Mouse (Mus musculus) T-helper 1 cell (primary cell): ENCODE measurements around the gene Dap3.

Source experiments
- in situ Hi-C: fragments of 300-600 bp; cut with MboI, MseI; formaldehyde crosslinking; loops from one replicate; pipeline ENCODE4 v1.15.1; 2025; ENCODE audit warnings: high pct_unique_total_duplicates

Gene Dap3

DNA sequence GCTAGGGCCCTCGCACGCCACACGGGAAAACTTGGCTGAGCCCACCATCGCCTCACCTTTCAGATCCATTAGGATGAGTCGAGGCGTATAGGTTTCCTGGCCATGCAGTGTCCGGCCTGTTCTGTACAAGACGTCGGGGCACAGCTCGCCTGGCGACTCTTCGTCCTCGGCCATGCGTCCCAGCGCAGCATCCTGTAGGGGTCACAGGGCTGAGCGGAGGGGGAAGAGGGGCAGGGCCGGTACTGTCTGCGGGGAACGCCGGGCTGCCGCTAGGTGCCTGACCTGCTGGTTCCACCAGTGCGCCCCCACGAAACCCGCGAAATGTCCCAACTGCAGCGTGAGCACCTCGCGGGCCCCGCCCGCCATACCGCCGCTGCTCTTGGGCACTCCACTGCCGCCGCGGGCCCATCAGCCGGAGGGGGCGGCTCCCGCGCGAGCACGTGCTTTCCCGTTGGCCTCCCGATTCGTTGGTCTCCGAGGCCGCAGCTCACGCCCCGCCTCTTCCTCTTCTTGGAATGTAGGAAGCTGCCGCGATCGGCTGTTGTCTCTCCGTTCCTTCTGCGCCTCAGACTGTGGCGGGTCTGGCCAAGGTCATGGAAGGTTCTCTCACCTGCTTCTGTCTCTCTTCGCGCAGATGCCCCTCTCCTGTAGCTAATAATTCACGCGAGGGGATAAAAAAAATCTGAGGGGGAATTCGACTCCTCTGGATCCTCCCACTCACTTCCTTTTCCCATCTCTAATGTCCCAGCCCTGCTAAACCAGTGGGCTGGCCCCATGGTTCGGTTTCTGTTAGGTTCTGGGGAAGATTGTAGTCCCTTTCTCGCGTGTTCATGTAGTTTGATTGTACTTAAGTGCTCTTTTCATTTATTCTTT, 37.2 kb downstream of the Dap3 start, which contains the start of gene Msto1:
TSS of gene Msto1 (minus strand) at position 489 of the 873 bp plus-strand sequence.
- in situ Hi-C loops = no loop called here

DNA sequence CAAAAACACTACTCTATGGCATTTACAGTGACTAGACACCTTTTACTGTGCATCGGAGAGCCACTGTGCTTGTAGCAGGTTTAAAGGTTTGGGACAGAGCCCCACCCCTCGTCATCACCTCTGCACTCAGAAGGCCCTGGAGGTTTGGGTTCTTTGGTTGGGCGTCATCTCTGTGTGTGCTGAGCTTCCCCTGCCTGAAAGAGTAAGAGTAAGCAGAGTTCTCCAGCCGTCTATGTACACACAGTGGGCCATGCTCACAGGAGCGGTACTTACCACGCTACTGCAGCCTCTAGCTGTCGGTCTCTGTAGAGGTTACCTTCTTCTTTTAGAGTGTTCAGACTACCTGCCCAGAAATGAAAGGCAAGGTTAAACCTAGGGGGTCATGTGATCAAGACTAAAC, 38.4 kb downstream of the Dap3 start:
- in situ Hi-C loops = no loop called here

DNA sequence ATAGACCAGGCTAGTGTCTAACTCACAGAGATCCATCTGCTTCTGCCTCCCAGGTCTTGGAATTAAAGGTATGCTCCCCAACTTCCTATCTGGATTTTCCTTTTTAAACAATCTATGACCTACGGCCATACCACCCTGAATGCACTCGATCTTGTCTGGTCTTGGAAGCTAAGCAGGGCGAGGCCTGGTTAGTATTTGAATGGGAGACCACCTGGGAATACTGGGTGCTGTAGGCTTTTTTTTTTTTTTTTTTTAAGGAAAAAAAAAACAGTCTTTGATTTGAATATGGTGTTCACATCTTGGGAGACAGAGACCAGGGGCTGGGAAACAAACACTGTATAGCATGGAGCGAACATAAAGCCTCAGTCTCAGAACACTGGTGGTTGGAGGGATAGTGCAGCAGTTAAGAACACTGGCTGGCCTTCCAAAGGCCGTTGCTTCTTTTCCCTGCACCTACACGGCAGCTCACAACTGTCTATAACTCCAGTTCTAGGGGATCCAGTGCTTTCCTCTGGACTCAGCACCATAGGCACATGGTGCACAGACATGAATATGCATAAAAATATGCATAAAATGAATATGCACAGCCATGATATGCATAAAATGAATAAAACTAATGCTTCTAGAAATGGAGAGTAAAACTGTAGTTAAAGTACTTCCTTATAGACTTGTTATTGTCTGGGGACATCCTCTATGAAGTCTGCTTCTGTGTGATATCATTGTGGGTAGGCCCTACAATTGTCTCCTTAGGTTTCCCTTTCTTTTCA, 44.4 kb downstream of the Dap3 start:
- in situ Hi-C loops = no loop called here

DNA sequence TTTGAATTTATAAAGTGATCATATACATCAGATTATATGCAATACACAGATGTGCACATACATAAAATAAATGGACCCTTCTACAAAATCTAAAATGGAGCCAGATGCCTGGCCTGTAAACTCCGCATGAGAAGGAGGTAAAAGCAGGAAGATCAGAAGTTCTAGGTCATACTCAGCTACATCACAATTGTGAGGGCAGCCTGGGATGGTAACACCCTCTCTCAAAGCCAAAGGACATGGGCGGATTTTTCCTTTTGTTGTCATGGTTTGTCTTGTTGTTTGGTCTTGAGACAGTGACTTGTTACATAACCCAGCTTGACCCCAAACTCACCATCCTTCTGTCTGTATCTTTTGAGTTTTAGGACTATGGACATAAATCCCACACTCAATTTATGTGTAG, 45.2 kb downstream of the Dap3 start:
- in situ Hi-C loops = no loop called here

DNA sequence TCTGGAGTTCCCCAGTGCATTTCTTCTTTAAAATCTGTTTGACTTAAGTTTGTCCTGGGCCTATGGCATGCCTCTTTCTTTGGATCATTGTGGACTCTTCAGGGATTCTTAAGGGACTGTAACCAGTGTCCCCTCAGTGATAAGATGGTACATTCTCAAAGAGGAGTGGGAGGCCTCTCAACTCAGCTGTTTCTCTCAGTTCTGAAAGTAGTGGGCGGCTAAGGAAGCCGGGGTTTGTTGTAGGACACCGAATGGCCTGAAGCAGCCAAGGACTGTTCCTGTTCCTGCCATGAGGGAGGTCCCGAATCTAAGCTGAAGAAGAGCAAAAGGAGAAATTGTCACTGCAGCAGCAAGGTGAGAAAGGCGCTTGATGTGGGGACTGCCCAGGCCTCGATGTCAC, 45.8 kb downstream of the Dap3 start:
- in situ Hi-C loops = no loop called here

DNA sequence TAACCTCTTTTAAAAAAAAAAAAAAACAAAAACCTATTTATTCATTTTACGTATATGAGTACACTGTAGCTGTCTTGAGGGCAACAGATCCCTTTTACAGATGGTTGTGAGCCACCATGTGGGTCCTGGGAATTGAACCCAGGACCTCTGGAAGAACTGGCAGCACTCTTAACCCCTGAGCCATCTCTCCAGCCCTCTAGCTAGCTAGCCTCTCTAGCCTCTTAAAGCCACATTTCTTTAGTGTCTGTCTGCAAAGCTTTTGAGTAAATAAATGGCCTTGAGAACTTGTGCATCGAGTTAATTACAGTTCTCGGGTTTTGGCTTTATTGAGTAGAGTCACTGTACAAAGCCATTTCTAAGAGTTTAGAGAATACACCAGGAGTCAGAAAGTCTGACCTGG, 46.2 kb downstream of the Dap3 start:
- in situ Hi-C loops = loop anchor here (5.0 kb wide), 1 partner anchor 48 kb away; no protein-coding TSS in a partner anchor

DNA sequence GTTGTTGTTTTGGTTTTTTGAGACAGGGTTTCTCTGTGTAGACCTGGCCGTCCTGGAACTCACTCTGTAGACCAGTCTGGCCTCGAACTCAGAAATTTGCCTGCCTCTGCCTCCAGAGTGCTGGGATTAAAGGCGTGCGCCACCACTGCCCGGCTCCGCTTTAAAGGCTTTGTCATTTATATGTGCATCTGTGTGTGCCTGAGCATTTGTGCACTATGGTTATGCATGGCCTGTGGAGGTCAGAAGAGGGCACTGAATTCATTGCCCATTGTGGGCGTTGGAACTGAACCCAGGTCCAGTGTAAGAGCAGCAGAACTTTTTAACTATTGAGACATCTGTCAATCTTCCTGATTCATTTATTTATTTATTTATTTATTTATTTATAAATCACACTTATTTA, 58.0 kb downstream of the Dap3 start:
- in situ Hi-C loops = loop anchor here (5.0 to 25.0 kb wide), 2 partner anchors 81 to 581 kb away; no protein-coding TSS in a partner anchor

DNA sequence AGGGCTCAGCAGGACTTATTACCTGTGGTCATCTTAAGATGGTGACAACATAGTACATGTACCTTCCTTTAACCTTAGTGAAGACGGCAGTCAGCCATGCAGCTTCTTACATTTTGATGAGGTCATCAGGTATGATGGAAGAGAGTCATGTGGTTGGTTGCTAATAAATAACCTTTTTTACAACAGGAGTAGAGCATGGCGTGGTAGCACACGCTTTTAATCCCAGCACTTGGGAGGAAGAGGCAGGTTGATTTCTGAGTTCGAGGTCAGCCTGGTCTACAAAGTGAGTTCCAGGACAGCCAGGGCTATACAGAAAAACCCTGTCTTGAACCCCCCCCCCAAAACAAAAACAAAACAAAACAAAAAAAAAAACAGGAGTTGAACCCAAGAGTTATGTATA, 68.4 kb downstream of the Dap3 start:
- in situ Hi-C loops = loop anchor here (25.0 kb wide), 1 partner anchor 570 kb away; no protein-coding TSS in a partner anchor
